Mouse (Mus musculus) olfactory bulb, adult 2 months (tissue): ENCODE measurements around the gene Egfl7.

Experiments
- CTCF ChIP-seq: fragments of 200-500 bp; IDR thresholded peaks from 2 replicates; pipeline ENCODE4 v1.5.1; 2012; ENCODE audit warnings: low read depth, mild to moderate bottlenecking, low read length, moderate library complexity; ENCODE audit not compliant: insufficient read depth
- POLR2A ChIP-seq: fragments of 200-500 bp; IDR thresholded peaks from 2 replicates; pipeline ENCODE4 v1.6.1; 2012; ENCODE audit warnings: mild to moderate bottlenecking, low read depth, low read length, moderate library complexity; ENCODE audit not compliant: insufficient read depth

DNA sequence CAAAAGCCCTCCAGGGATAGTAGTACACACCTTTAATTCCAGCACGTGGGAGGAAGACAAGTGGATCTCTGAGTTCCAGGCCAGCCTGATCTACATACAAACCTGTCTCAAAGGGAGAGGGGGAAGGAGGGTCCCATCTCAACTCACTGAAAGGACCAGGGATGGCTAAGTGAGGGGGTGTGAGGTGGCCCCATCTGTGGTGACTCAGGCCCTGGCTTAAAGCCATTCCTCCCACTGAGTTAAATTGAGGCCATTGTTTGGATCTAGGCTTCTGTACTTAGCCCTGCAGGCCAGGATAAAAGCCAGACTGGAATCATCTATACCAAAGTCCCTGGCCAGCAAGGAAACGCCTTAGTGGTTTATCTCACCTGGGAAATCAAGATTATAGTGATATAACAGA, 41.4 kb downstream of the Egfl7 start:
- TF ChIP-seq POLR2A, result no peak
- TF ChIP-seq CTCF, result no peak
